Mouse (Mus musculus): ENCODE results near the gene Tle2. TPM values are rescaled to one million over a fixed set of nuclear protein-coding genes. Genes with fewer than 3 reads are reported as not detected.

Gene Tle2
- total and polyA plus RNA-seq, 3 experiments: 0.19 to 2.4 TPM; not detected in 1

GRCm38 (mm10) chr10:81556282-81556681 lies 18.1 kb upstream of the Tle2 start:
- TF ChIP-seq TAL1 (IDR thresholded peaks at IDR 0.05; ENCODE audit: low read length) (no peak), SMC3 (IDR thresholded peaks at IDR 0.05; ENCODE audit: low read depth, low read length) (no peak), ZC3H11A (IDR thresholded peaks at IDR 0.05; ENCODE audit: low read depth, low read length) (no peak), CTCF (IDR thresholded peaks at IDR 0.05 in 2 of 3, conservative IDR thresholded peaks at IDR 0.05 in 1 of 3; ENCODE audit: control insufficient read depth in 1 of 3, insufficient read depth in 1 of 3, low read depth in 2 of 3, low read length in 3 of 3, poor library complexity in 1 of 3, severe bottlenecking in 1 of 3) (peak; percentile 49 to 81 (median 50)), MAZ (IDR thresholded peaks at IDR 0.05; ENCODE audit: low read depth, low read length) (no peak)

GRCm38 (mm10) chr10:81557491-81557890 lies 16.9 kb upstream of the Tle2 start:
- Histone ChIP-seq H3K4me1 (ENCODE audit: control insufficient read depth in 1 of 2, insufficient read depth in 2 of 2, low read length in 2 of 2) (peaks cover 0 to 11% of the 10 kb centered on the region in 2 experiments; a peak in 3 of 4 replicates), H3K36me3 (ENCODE audit: control insufficient read depth in 1 of 2, insufficient read depth in 2 of 2, low read length in 2 of 2) (peaks cover 2 to 11% of the 10 kb centered on the region in 2 experiments; a peak in 2 of 4 replicates), H3K4me3 (ENCODE audit: control insufficient read depth in 1 of 2, insufficient read depth in 1 of 2, low read depth in 2 of 2, low read length in 2 of 2) (no peak overlapping the region), H3K27ac (ENCODE audit: control insufficient read depth, low read depth, low read length) (no peak overlapping the region), H3K79me2 (ENCODE audit: control insufficient read depth, insufficient read depth, low read length, poor library complexity) (peaks cover 27% of the 10 kb centered on the region), H3K9ac (ENCODE audit: control insufficient read depth, low read depth, low read length, poor library complexity, severe bottlenecking) (no peak overlapping the region), H3K27me3 (ENCODE audit: control insufficient read depth in 1 of 2, insufficient read depth in 2 of 2, low read length in 2 of 2) (no peaks in the 10 kb centered on the region), H3K9me3 (replicated peaks; ENCODE audit: insufficient read depth, low read length) (no peaks in the 10 kb centered on the region)
- no peak for DNase-seq (ENCODE audit: low read depth, low spot score)
- TF ChIP-seq RCOR1 (IDR thresholded peaks at IDR 0.05; ENCODE audit: low read depth, low read length) (no peak), SMC3 (IDR thresholded peaks at IDR 0.05; ENCODE audit: low read depth, low read length) (no peak), TBP (IDR thresholded peaks at IDR 0.05; ENCODE audit: low read depth, low read length) (no peak), NRF1 (IDR thresholded peaks at IDR 0.05; ENCODE audit: insufficient read depth, low read depth, low read length, poor library complexity, severe bottlenecking) (no peak), MXI1 (IDR thresholded peaks at IDR 0.05; ENCODE audit: low read depth, low read length) (no peak), TAL1 (IDR thresholded peaks at IDR 0.05; ENCODE audit: low read length) (no peak), POLR2A (IDR thresholded peaks at IDR 0.05; ENCODE audit: control insufficient read depth in 1 of 2, insufficient read depth in 1 of 2, low read depth in 1 of 2, low read length in 2 of 2, poor library complexity in 1 of 2) (no peak), E2F4 (IDR thresholded peaks at IDR 0.05; ENCODE audit: borderline replicate concordance, low read depth, low read length) (no peak), CHD1 (IDR thresholded peaks at IDR 0.05; ENCODE audit: low read depth, low read length) (no peak), ELF1 (IDR thresholded peaks at IDR 0.05; ENCODE audit: low read depth, low read length) (no peak), UBTF (IDR thresholded peaks at IDR 0.05; ENCODE audit: borderline replicate concordance, insufficient read depth, low read depth, low read length) (no peak), ZNF384 (IDR thresholded peaks at IDR 0.05; ENCODE audit: low read depth, low read length) (no peak), ZMIZ1 (IDR thresholded peaks at IDR 0.05; ENCODE audit: low read depth, low read length) (no peak)

More at GRCm38 (mm10) chr10:81556282-81556681, 18.1 kb upstream of the Tle2 start:
- peaks cover 21% of the 10 kb centered on the region for H3K79me2 ChIP-seq (ENCODE audit: control insufficient read depth, insufficient read depth, low read length, poor library complexity)
- peaks cover 0 to 11% of the 10 kb centered on the region in 2 experiments; a peak in 2 of 4 replicates for H3K36me3 ChIP-seq (ENCODE audit: control insufficient read depth in 1 of 2, insufficient read depth in 2 of 2, low read length in 2 of 2)
- peak; percentile 35 for DNase-seq (ENCODE audit: low read depth, low spot score)
- H3K4me3 ChIP-seq (ENCODE audit: control insufficient read depth in 1 of 2, insufficient read depth in 1 of 2, low read depth in 2 of 2, low read length in 2 of 2): no peak overlapping the region
- H3K27me3 ChIP-seq (ENCODE audit: control insufficient read depth in 1 of 2, insufficient read depth in 2 of 2, low read length in 2 of 2): no peaks in the 10 kb centered on the region
- H3K9me3 ChIP-seq (replicated peaks; ENCODE audit: insufficient read depth, low read length): no peaks in the 10 kb centered on the region
- H3K27ac ChIP-seq (ENCODE audit: control insufficient read depth, low read depth, low read length): no peak overlapping the region
- H3K4me1 ChIP-seq (ENCODE audit: control insufficient read depth in 1 of 2, insufficient read depth in 2 of 2, low read length in 2 of 2): peaks cover 3 to 15% of the 10 kb centered on the region in 2 experiments; a peak in 3 of 4 replicates
- H3K9ac ChIP-seq (ENCODE audit: control insufficient read depth, low read depth, low read length, poor library complexity, severe bottlenecking): no peak overlapping the region

Data from MEL (cell line).